Mouse (Mus musculus) limb, embryonic 15.5 days (tissue): ENCODE measurements around the gene Hmbs. TPM values are rescaled to one million over a fixed set of nuclear protein-coding genes. Genes with fewer than 3 reads are reported as not detected.
"Not testable (repeated sequence)": the region's sequence is repeated elsewhere in the genome, so short reads cannot be mapped to it uniquely, and the experiment has no call there.

ENCODE experiments used
- ATAC-seq: fragments of 200-750 bp; cut with Nextera tagmentation; 2 replicates; pipeline ENCODE4 v1.8.0; 2017; ENCODE audit warnings: low read depth, moderate TSS enrichment; ENCODE audit not compliant: insufficient number of reproducible peaks, low FRiP score, low TSS enrichment
- H3K27ac ChIP-seq: fragments of 300-500 bp; sonication (generic); 2 replicates; pipeline ENCODE4 v1.5.1; 2015; ENCODE audit warnings: moderate library complexity, mild to moderate bottlenecking, inconsistent platforms
- H3K27me3 ChIP-seq: fragments of 300-500 bp; sonication (generic); 2 replicates; pipeline ENCODE4 v1.6.1; 2015; ENCODE audit warnings: inconsistent platforms
- H3K36me3 ChIP-seq: fragments of 300-500 bp; sonication (generic); 2 replicates; pipeline ENCODE4 v1.6.1; 2015; ENCODE audit warnings: inconsistent platforms
- H3K4me1 ChIP-seq: fragments of 300-500 bp; sonication (generic); 2 replicates; pipeline ENCODE4 v1.6.1; 2015; ENCODE audit warnings: inconsistent platforms
- H3K4me2 ChIP-seq: fragments of 300-500 bp; sonication (generic); 2 replicates; pipeline ENCODE4 v1.6.1; 2015; ENCODE audit warnings: mild to moderate bottlenecking, inconsistent platforms
- H3K4me3 ChIP-seq: fragments of 300-500 bp; sonication (generic); 2 replicates; pipeline ENCODE4 v1.5.1; 2015; ENCODE audit warnings: mild to moderate bottlenecking, inconsistent platforms
- H3K9ac ChIP-seq: fragments of 300-500 bp; sonication (generic); 2 replicates; pipeline ENCODE4 v1.6.1; 2015; ENCODE audit warnings: inconsistent platforms
- H3K9me3 ChIP-seq: fragments of 300-500 bp; sonication (generic); 2 replicates; pipeline ENCODE4 v1.6.1; 2016; ENCODE audit warnings: inconsistent platforms
- WGBS: fragments of 180-500 bp; shearing (Covaris S2); methylation state at CpG from one replicate; pipeline ENCODE4 v1.1.7; 2015; 5-methylcytosine and 5-hydroxymethylcytosine counted together
- polyA plus RNA-seq: library from polyadenylated mRNA; unstranded; fragments of >200 nt; fragmentation: Nextera tagmentation; extraction: Ambion mirVana; gene quantifications from 2 replicates; pipeline ENCODE4 v1.2.1, GENCODE M21; 2015

The Hmbs gene
- polyA plus RNA-seq, 1 experiment from 2014 or later, result 95.1 TPM

DNA sequence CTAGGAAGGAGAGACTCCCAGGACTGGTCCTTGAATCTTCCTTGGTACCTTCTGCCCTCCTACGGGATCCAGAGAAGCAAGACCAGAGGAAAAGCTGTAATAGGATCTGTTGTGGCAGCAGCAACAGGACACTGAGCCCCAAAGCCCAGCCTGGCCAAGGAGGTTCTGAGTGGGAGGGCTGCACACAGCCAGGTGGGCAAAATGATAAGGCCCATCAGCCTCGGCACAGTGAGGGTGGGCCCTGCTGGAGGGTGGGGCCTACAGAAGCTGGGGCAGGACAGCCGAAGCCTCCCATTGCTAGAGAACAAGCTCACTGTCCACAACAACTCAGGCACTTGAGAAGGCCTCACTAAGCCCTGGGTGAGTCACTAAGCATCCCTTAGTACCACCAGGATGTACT lies 1.9 kb downstream of the Hmbs start:
- Histone ChIP-seq H3K27ac (no peak overlapping the region), H3K9me3 (no peaks in the 10 kb centered on the region), H3K4me1 (peaks cover 22% of the 10 kb centered on the region), H3K4me3 (no peak overlapping the region), H3K27me3 (no peaks in the 10 kb centered on the region), H3K4me2 (no peak overlapping the region), H3K36me3 (peaks cover 38% of the 10 kb centered on the region), H3K9ac (no peak overlapping the region)
- 70% methylated on average over 3 of the region's 3 CpGs for WGBS
- no peak for ATAC-seq

GRCm38 (mm10) chr9:44341487-44341886 lies 2.5 kb downstream of the Hmbs start:
- ATAC-seq, result no peak

DNA sequence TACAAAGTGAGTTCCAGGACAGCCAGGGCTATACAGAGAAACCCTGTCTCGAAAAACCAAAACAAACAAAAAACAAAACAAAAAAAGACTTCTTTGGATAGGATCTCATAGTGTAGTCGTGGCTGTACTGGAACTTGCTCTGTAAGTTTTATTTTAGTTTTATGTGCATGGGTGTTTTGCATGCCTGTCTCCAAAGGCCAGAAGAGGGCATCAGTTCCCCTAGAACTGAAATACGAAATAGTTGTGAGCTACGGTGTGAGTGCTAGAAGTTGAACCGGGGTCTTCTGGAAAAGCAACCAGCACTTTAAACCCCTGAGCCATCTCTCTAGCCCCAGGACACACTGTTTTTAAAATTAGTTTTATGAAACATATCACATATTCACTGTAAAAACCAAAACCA lies 5.5 kb downstream of the Hmbs start:
- Histone ChIP-seq H3K4me1 (peaks cover 29% of the 10 kb centered on the region), H3K4me3 (no peak overlapping the region), H3K4me2 (no peak overlapping the region), H3K27ac (no peak overlapping the region), H3K9ac (no peak overlapping the region), H3K27me3 (no peaks in the 10 kb centered on the region), H3K9me3 (no peaks in the 10 kb centered on the region), H3K36me3 (peaks cover 38% of the 10 kb centered on the region)
- WGBS, result 75% methylated on average over 5 of the region's 5 CpGs
- ATAC-seq, result no peak

More at GRCm38 (mm10) chr9:44341487-44341886, 2.5 kb downstream of the Hmbs start:
- H3K4me1 ChIP-seq, result peaks cover 29% of the 10 kb centered on the region
- no peak overlapping the region for H3K4me2 ChIP-seq
- 90% methylated on average over 5 of the region's 5 CpGs for WGBS
- H3K9me3 ChIP-seq, result no peaks in the 10 kb centered on the region
- H3K27me3 ChIP-seq, result no peaks in the 10 kb centered on the region
- peaks cover 36% of the 10 kb centered on the region for H3K36me3 ChIP-seq
- no peak overlapping the region for H3K4me3 ChIP-seq
- H3K9ac ChIP-seq, result no peak overlapping the region
- no peak overlapping the region for H3K27ac ChIP-seq

GRCm38 (mm10) chr9:44337436-44338169 lies 6.4 kb downstream of the Hmbs start:
- H3K9ac ChIP-seq, result no peak overlapping the region
- ATAC-seq, result no peak
- WGBS, result 68% methylated on average over 9 of the region's 9 CpGs

DNA sequence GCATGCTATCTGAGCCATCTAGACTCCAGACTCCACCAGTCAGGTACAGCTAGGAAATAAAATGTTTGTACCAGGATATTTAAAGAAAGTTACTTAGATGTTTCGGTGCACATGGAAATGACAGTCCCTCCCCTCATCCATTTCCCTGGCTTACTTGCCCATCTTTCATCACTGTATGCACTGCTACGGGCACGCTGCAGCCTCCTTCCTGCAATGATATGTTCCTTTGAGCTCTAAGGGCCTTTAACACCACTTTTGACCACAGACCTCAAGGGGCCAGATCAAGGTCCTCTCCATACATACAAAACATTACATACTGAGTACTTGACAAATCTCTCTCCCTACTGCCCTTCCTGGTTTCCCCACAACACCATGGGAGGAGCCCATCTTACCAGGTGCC lies 7.1 kb downstream of the Hmbs start:
- H3K4me2 ChIP-seq, result peak overlapping the region; percentile 73
- ATAC-seq, result no peak
- H3K27me3 ChIP-seq, result no peaks in the 10 kb centered on the region
- H3K27ac ChIP-seq, result 0 out of 2 replicates have a peak overlapping the region, but pooled peaks have one; percentile 35
- H3K36me3 ChIP-seq, result peaks cover 50% of the 10 kb centered on the region
- H3K9ac ChIP-seq, result peak overlapping the region; percentile 4; the same call in 1 of the 2 replicates
- peak overlapping the region; percentile 76 for H3K4me3 ChIP-seq
- no peaks in the 10 kb centered on the region for H3K9me3 ChIP-seq
- 70% methylated on average over 3 of the region's 3 CpGs for WGBS
- H3K4me1 ChIP-seq, result peaks cover 15% of the 10 kb centered on the region

More at GRCm38 (mm10) chr9:44337436-44338169, 6.4 kb downstream of the Hmbs start:
- Histone ChIP-seq H3K27me3 (no peaks in the 10 kb centered on the region), H3K4me3 (peak overlapping the region; percentile 76), H3K9me3 (no peaks in the 10 kb centered on the region), H3K36me3 (peaks cover 48% of the 10 kb centered on the region), H3K27ac (peak overlapping the region; percentile 35; the same call in 1 of the 2 replicates), H3K4me2 (0 out of 2 replicates have a peak overlapping the region, but pooled peaks have one; percentile 73), H3K4me1 (peaks cover 21% of the 10 kb centered on the region)

DNA sequence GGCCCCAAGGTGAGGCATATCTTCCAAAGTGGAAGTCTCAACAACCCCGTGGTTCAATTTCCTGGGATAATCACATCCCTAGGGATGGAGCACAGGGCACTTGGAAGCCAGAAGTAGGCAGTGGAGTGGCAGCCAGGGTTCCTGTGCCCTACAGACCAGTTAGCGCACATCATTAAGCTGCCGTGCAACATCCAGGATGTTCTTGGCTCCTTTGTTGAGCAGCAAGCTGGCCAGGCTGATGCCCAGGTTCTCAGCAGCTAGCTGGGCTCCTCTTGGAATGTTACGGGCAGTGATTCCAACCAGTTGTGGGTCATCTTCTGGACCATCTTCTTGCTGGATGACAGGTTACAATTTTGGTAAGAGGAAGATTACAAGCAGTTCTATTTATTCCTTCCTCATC lies 7.5 kb downstream of the Hmbs start:
- H3K9me3 ChIP-seq, H3K27ac ChIP-seq, H3K27me3 ChIP-seq, ATAC-seq: not testable (repeated sequence)
- peaks cover 15% of the 10 kb centered on the region for H3K4me1 ChIP-seq
- peak overlapping the region; percentile 4; the same call in 1 of the 2 replicates for H3K9ac ChIP-seq
- peak overlapping the region; percentile 76 for H3K4me3 ChIP-seq
- peak overlapping the region; percentile 73 for H3K4me2 ChIP-seq
- 33% methylated on average over 4 of the region's 4 CpGs for WGBS
- H3K36me3 ChIP-seq, result peaks cover 50% of the 10 kb centered on the region

- 0% methylated on average over 5 of the region's 5 CpGs for WGBS
- Histone ChIP-seq H3K9me3 (no peaks in the 10 kb centered on the region), H3K4me3 (peak overlapping the region; percentile 76), H3K27ac (peak overlapping the region; percentile 97; the same call in 1 of the 2 replicates), H3K36me3 (peaks cover 51% of the 10 kb centered on the region), H3K27me3 (no peaks in the 10 kb centered on the region), H3K4me1 (peaks cover 15% of the 10 kb centered on the region), H3K4me2 (peak overlapping the region; percentile 73), H3K9ac (peak overlapping the region; percentile 98; the same call in 1 of the 2 replicates)
- no peak for ATAC-seq
Measured at GRCm38 (mm10) chr9:44336093-44336406, 8.0 kb downstream of the Hmbs start.

DNA sequence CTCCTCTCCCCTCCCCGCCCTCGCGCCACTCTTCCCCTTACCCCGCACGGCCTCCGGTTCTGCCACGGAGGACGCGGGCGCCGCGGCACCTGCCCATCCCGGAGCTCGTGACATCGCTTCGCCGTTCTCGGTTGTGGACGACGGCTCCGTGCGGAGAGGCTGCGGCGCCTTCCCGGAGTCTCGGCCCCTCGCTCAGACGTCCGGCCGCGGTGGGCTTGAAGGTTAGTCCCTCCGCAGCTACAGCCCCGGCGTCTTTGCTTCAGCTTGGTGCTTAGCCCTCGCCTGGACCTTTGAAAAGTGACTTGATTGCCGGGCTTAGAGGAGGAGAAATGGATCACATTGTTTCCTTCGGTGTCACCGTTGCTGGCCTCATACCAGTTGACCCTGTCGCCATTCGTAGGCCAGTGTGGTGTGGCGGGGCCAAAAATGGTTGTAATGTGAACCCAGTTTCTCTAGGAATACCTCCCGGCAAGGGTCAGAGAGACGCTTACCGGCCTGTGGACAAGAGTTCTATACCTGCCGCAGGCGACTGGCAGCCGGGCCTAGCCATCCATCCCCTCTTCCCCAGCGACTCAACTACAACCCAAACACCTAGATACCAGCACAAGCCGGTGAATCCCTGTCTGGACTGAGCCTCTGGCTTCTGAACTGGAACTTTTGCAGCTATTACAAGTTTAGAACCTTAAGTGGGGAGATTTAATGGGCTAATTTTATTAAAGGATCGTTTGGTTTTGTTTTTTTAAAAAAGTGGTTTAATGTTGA lies 8.5 kb downstream of the Hmbs start:
- Histone ChIP-seq H3K9me3 (no peaks in the 10 kb centered on the region), H3K4me1 (peaks cover 15% of the 10 kb centered on the region), H3K4me2 (peak overlapping the region; percentile 73), H3K4me3 (peak overlapping the region; percentile 76), H3K27ac (peak overlapping the region; percentile 97), H3K27me3 (no peaks in the 10 kb centered on the region), H3K36me3 (peaks cover 53% of the 10 kb centered on the region), H3K9ac (peak overlapping the region; percentile 98)
- WGBS, result under 1% methylated on average over 50 of the region's 50 CpGs
- ATAC-seq, result peak; percentile 0; the same call in 1 of the 2 replicates

DNA sequence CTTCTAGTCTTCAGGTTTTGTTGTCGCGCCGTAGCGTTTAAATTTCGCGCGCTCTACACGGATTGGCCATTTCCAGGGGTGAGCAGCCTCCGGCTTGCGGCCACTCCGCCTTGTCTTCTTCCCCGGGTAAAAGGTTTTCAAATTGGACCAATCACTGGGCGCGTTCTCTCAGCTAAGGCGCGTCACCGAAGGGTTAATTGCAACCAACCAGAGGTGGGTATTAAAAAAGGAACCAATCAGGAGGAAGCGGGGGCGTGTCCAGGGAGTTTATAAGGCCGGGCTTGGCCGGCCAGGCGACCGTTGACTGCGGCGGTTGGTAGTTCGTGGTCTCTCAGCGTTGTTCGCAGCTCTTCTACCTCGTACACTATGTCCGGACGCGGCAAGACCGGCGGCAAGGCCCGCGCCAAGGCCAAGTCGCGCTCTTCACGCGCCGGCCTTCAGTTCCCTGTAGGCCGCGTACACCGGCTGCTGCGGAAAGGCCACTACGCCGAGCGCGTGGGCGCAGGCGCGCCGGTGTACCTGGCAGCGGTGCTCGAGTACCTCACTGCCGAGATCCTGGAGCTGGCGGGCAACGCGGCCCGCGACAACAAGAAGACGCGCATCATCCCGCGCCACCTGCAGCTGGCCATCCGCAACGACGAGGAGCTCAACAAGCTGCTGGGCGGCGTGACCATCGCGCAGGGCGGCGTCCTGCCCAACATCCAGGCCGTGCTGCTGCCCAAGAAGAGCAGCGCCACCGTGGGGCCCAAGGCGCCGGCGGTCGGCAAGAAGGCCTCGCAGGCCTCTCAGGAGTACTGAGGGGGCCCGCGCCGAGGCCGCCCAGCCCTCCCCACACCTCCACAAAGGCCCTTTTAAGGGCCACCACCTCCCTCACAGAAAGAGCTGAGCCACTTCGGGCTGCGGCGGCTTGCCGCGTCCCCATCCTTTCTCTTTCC lies 9.4 kb downstream of the Hmbs start, which contains the start of gene H2afx:
H2afx (plus strand) TSS at position 299 of the 935 bp plus-strand sequence.
- Histone ChIP-seq H3K36me3 (peaks cover 60% of the 10 kb centered on the region), H3K4me2 (peak within 1 kb of the TSS; percentile 73)
- WGBS, result under 1% methylated on average over 91 of the region's 91 CpGs

DNA sequence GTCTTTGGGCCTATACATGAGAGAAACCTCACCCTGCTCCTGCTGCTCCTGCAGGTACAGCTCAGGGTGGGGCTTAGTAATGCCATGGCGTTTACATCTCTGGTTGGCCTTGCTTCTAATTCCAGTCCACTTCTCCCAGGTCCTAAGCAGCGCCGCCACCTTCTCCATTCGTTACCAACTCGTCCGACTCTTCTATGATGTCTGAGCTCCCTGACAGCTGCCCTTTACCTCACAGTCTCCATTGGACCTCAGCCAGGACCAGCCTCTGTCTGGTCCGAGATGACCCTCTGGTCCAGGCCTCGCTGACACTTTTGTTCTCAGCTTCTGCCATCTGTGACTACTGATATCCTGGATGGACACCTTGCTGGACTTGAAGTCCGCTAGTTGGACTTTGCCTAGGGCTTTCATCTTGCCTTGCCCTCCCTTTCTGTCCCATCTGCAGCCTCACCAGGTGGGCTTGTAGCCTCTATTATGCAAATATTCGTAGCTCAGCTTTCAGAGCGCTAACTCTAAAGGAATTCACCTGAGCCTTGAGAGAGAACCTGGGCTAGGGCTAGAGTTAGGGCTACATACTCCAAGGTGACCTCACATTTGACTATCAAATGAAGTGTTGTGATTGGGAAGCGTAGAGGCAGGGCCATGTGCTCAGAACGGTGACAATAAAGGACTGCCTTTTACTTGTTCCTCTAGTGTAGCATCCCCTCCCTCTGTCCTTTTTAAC lies 10.9 kb downstream of the Hmbs start:
- H3K36me3 ChIP-seq, result peaks cover 60% of the 10 kb centered on the region
- H3K4me3 ChIP-seq, result no peak overlapping the region
- no peaks in the 10 kb centered on the region for H3K9me3 ChIP-seq
- H3K27ac ChIP-seq, result no peak overlapping the region
- H3K9ac ChIP-seq, result no peak overlapping the region
- WGBS, result 95% methylated on average over 13 of the region's 13 CpGs
- no peak overlapping the region for H3K4me2 ChIP-seq
- H3K27me3 ChIP-seq, result no peaks in the 10 kb centered on the region
- H3K4me1 ChIP-seq, result peaks cover 15% of the 10 kb centered on the region
- ATAC-seq, result no peak

More for the DNA sequence above, 9.4 kb downstream of the Hmbs start, which contains the start of gene H2afx:
- peak within 1 kb of the TSS; percentile 76 for H3K4me3 ChIP-seq
- H3K27me3 ChIP-seq, result no peaks in the 10 kb centered on the region
- H3K27ac ChIP-seq, result peak within 1 kb of the TSS; percentile 97
- peak; percentile 95 for ATAC-seq
- H3K9me3 ChIP-seq, result no peaks in the 10 kb centered on the region
- peak within 1 kb of the TSS; percentile 98 for H3K9ac ChIP-seq
- peaks cover 15% of the 10 kb centered on the region for H3K4me1 ChIP-seq

DNA sequence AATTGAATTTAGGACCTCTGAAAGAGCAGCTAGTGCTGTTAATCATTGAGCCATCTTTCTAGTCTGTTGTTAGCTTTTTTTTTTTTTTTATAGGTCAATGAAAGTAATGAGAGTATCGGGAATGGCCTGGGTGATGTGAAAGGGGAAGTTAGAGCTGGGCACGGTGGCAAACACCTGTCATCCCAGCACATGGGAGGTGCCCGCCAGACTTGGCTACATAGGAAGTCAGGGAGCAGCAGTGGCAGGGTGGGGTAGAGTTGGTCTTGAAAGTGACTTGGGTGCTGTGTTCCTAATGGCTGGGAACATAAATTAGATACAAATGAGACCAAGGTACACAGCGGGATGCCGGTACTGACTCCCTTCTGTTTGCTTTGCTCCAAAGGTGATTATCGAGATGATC lies 13.3 kb downstream of the Hmbs start:
- Histone ChIP-seq H3K4me1 (peaks cover 10% of the 10 kb centered on the region), H3K9me3 (no peaks in the 10 kb centered on the region), H3K4me3 (no peak overlapping the region), H3K27ac (no peak overlapping the region), H3K4me2 (no peak overlapping the region), H3K36me3 (peaks cover 49% of the 10 kb centered on the region), H3K9ac (no peak overlapping the region), H3K27me3 (no peaks in the 10 kb centered on the region)
- ATAC-seq, result no peak
- 85% methylated on average over 6 of the region's 6 CpGs for WGBS
